Mouse (Mus musculus): ENCODE measurements at regions not wholly inside any gene's neighbourhood (a gene's known extent, or its start where the extent isn't known, plus 50 kb on each side); places are given as distances from the start of the nearest gene placed in this dataset.

DNA sequence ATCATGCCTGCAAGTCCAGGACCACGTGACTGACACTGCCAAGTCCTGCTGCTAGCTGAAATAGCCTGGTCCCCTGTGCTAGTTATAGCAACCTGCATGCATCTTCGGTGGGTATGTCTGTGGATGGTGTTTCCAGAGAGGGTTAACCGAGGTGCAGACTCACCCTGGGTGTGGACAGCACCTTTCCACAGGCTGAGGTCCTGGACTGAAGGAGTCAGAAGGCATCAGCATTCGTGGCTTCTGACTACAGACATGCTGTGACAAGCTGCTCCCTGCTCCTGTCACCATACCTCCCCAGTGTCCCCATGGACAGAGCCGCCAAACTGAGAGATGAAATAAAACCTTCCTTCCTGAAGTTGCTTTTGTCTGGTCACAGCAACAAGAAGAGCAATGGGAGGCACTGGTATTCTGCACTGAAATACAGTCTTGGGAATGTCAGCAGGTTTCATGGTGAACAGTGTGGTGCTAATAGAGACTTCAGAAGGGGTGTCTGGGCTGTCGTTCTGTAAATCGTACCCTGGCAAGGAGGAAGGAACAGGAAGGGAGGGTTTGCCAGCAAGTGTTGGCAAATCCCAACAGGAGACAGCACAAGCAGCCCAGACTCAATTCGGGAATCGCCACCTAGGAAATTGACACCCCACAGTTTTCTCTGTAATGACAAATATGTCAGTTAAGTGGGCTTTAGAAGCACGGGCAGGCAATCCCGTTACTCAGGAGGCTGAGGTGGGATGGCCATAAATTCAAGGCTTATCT, 237.7 kb downstream of the Hs3st3b1 start:
- TF ChIP-seq CTCF (IDR thresholded peaks at IDR 0.05): no peak
- no peak for TF ChIP-seq EP300 (IDR thresholded peaks at IDR 0.05; ENCODE audit: insufficient read depth, low read depth, low read length)
- TF ChIP-seq POLR2A (IDR thresholded peaks at IDR 0.05; ENCODE audit: insufficient read depth, low read depth, low read length): no peak
- Histone ChIP-seq H3K4me3 (no peak overlapping the region), H3K9ac (ENCODE audit: low read depth, low read length) (no peak overlapping the region), H3K79me2 (replicated peaks; ENCODE audit: control insufficient read depth, insufficient read depth, low read length) (no peaks in the 10 kb centered on the region), H3K4me1 (ENCODE audit: control insufficient read depth, insufficient read depth, low read length) (no peaks in the 10 kb centered on the region), H3K36me3 (ENCODE audit: control insufficient read depth, insufficient read depth, low read length) (no peaks in the 10 kb centered on the region), H3K27ac (no peak overlapping the region), H3K27me3 (ENCODE audit: control insufficient read depth, insufficient read depth, low read length) (no peaks in the 10 kb centered on the region)
- intact Hi-C loops (cut with DNase I): no loop called here
- 43% methylated on average over 11 of the region's 11 CpGs for WGBS
- no peak for DNase-seq

DNA sequence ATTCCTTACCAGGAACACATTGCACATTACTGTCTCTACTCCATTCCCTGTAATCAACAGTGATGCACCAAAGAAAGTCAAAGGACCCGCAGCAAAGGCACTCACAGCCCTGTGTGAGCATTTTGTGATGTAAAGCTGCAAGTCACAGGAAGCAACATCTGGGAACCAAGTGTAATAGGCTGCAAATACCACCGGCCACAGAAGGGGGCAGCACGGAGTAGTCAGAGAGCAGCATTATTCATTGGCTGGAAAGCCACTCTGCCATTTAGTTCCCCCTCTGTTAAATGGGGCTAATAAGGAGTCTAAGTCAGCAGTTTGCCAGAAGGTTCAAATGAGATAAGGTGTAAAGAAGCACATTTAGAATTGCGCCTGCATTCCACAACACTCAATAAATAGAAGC, 231.0 kb downstream of the Hs3st3b1 start:
- Histone ChIP-seq H3K4me3 (no peak overlapping the region), H3K27ac (no peak overlapping the region), H3K36me3 (ENCODE audit: control insufficient read depth, insufficient read depth, low read length) (no peaks in the 10 kb centered on the region), H3K79me2 (replicated peaks; ENCODE audit: control insufficient read depth, insufficient read depth, low read length) (no peaks in the 10 kb centered on the region), H3K4me1 (ENCODE audit: control insufficient read depth, insufficient read depth, low read length) (no peaks in the 10 kb centered on the region), H3K9ac (ENCODE audit: low read depth, low read length) (no peak overlapping the region), H3K27me3 (ENCODE audit: control insufficient read depth, insufficient read depth, low read length) (no peaks in the 10 kb centered on the region)
- intact Hi-C loops (cut with DNase I): no loop called here
- TF ChIP-seq EP300 (IDR thresholded peaks at IDR 0.05; ENCODE audit: insufficient read depth, low read depth, low read length): no peak
- no peak for TF ChIP-seq POLR2A (IDR thresholded peaks at IDR 0.05; ENCODE audit: insufficient read depth, low read depth, low read length)
- peak; percentile 52 for TF ChIP-seq CTCF (IDR thresholded peaks at IDR 0.05)
- WGBS: 54% methylated on average over 4 of the region's 4 CpGs
- DNase-seq: peak in 1 of 2 experiments; percentile 20

DNA sequence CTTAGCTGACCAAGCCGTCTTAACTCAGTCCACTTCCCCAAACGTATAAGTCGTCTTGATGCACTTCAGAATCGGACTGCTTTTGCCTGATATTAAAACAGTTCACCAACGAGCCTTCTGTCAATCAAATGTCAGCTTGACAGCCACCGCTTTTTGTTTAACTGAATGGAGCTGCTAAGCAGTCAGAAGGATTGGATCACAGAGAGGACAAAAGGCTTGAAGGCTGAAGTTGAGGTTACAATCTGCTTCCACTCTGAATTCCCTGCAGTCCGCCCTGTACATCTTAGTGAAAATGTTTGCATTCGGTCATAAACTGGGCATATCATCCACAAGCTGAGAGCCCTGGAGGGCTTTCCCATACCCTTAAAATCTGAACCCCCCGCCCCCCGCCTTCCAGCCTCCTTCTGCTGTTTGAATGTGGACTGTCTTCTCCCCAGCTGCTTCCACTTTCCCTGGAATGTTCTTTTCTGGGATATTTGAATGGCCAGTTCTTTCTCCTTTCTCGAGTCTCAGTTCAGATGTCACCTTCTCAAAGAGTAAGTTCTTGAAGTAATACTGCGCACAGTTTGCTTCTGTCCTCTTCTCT, 217.0 kb downstream of the Hs3st3b1 start:
- no peaks in the 10 kb centered on the region for H3K79me2 ChIP-seq (replicated peaks; ENCODE audit: control insufficient read depth, insufficient read depth, low read length)
- H3K27me3 ChIP-seq (ENCODE audit: control insufficient read depth, insufficient read depth, low read length): no peaks in the 10 kb centered on the region
- H3K36me3 ChIP-seq (ENCODE audit: control insufficient read depth, insufficient read depth, low read length): no peaks in the 10 kb centered on the region
- H3K27ac ChIP-seq: no peak overlapping the region
- no peak for DNase-seq
- H3K4me3 ChIP-seq: no peak overlapping the region
- TF ChIP-seq CTCF (IDR thresholded peaks at IDR 0.05) (no peak), EP300 (IDR thresholded peaks at IDR 0.05; ENCODE audit: insufficient read depth, low read depth, low read length) (no peak), POLR2A (IDR thresholded peaks at IDR 0.05; ENCODE audit: insufficient read depth, low read depth, low read length) (no peak)
- H3K9ac ChIP-seq (ENCODE audit: low read depth, low read length): no peak overlapping the region
- no peaks in the 10 kb centered on the region; the same call in 1 of the 2 replicates for H3K4me1 ChIP-seq (ENCODE audit: control insufficient read depth, insufficient read depth, low read length)
- whole genome bisulfite sequencing: 85% methylated on average over 12 of the region's 12 CpGs
- intact Hi-C loops (cut with DNase I): no loop called here

DNA sequence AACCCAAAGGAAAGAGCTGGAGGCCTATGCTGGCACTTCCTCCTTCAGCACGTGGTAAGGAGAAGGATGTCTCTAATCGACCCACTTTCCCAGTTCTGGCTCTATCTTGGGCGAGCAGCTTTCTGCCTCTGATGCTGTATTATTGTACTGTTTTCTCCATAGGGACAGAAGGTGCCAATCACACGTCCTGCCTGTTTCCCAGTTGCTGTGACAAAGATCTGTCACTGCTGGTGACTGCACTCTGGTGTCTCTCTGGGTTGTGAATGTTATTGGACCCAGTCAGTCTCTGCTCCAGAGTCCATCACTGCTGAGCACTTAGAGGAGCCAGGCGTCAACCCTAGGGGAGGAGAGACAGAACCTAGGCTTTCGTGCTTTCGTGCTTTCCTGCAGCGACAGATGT, 216.0 kb downstream of the Hs3st3b1 start:
- Histone ChIP-seq H3K79me2 (replicated peaks; ENCODE audit: control insufficient read depth, insufficient read depth, low read length) (no peaks in the 10 kb centered on the region), H3K4me3 (no peak overlapping the region), H3K27ac (no peak overlapping the region), H3K4me1 (ENCODE audit: control insufficient read depth, insufficient read depth, low read length) (no peaks in the 10 kb centered on the region; the same call in 1 of the 2 replicates), H3K9ac (ENCODE audit: low read depth, low read length) (no peak overlapping the region), H3K27me3 (ENCODE audit: control insufficient read depth, insufficient read depth, low read length) (no peaks in the 10 kb centered on the region), H3K36me3 (ENCODE audit: control insufficient read depth, insufficient read depth, low read length) (no peaks in the 10 kb centered on the region)
- TF ChIP-seq EP300 (IDR thresholded peaks at IDR 0.05; ENCODE audit: insufficient read depth, low read depth, low read length) (no peak), CTCF (IDR thresholded peaks at IDR 0.05) (no peak), POLR2A (IDR thresholded peaks at IDR 0.05; ENCODE audit: insufficient read depth, low read depth, low read length) (no peak)
- intact Hi-C loops (cut with DNase I): no loop called here
- 69% methylated on average over 8 of the region's 8 CpGs for WGBS
- DNase-seq: no peak

DNA sequence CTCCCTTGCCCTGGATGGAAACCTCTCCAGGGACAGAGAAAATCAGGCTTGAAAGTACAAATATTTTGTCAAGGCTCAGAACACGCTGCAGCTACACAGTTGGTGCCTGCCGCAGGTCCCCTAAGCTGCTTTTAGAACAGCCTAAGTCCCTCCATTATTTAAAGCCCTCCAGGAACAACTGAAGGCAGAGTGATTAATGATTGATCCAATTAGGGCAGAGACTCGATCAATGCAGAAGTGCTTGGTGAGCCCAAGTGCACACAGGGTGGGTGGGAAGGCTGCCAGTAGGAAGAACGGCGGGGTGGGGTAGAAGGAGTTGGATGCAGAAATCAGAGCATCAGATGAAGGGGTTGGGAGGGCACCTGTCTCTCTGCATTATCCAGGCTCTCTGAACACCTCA, 215.0 kb downstream of the Hs3st3b1 start:
- TF ChIP-seq POLR2A (IDR thresholded peaks at IDR 0.05; ENCODE audit: insufficient read depth, low read depth, low read length): no peak
- no peak for TF ChIP-seq CTCF (IDR thresholded peaks at IDR 0.05)
- no peak for TF ChIP-seq EP300 (IDR thresholded peaks at IDR 0.05; ENCODE audit: insufficient read depth, low read depth, low read length)
- intact Hi-C loops (cut with DNase I): no loop called here
- Histone ChIP-seq H3K4me1 (ENCODE audit: control insufficient read depth, insufficient read depth, low read length) (no peaks in the 10 kb centered on the region; the same call in 1 of the 2 replicates), H3K36me3 (ENCODE audit: control insufficient read depth, insufficient read depth, low read length) (no peaks in the 10 kb centered on the region), H3K27ac (no peak overlapping the region), H3K4me3 (no peak overlapping the region), H3K9ac (ENCODE audit: low read depth, low read length) (no peak overlapping the region), H3K79me2 (replicated peaks; ENCODE audit: control insufficient read depth, insufficient read depth, low read length) (no peaks in the 10 kb centered on the region), H3K27me3 (ENCODE audit: control insufficient read depth, insufficient read depth, low read length) (no peaks in the 10 kb centered on the region)
- 64% methylated on average over 5 of the region's 5 CpGs for WGBS
- DNase-seq: no peak

DNA sequence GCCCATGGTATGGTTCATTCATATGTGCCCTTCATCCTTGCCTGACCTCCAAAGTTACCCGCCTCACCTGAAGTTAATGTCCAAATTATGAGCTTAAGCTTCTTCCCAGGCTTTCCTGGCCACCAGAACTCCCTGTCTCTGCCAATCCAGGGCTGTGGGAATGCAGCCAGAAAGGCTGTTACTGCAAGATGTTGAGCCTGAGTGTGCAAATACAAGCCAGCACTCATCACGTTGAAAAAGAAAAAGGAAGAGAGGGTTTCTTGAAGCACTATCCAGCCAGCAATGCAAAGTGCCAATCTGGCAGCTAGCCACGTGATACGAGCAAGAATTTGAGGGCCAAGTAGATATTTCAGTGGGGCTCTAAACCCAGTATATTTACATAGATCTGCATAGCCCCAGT, 213.7 kb downstream of the Hs3st3b1 start:
- Histone ChIP-seq H3K4me1 (ENCODE audit: control insufficient read depth, insufficient read depth, low read length) (no peaks in the 10 kb centered on the region; the same call in 1 of the 2 replicates), H3K79me2 (replicated peaks; ENCODE audit: control insufficient read depth, insufficient read depth, low read length) (no peaks in the 10 kb centered on the region), H3K27me3 (ENCODE audit: control insufficient read depth, insufficient read depth, low read length) (no peaks in the 10 kb centered on the region), H3K9ac (ENCODE audit: low read depth, low read length) (no peak overlapping the region), H3K27ac (no peak overlapping the region), H3K4me3 (no peak overlapping the region), H3K36me3 (ENCODE audit: control insufficient read depth, insufficient read depth, low read length) (no peaks in the 10 kb centered on the region)
- TF ChIP-seq POLR2A (IDR thresholded peaks at IDR 0.05; ENCODE audit: insufficient read depth, low read depth, low read length) (no peak), EP300 (IDR thresholded peaks at IDR 0.05; ENCODE audit: insufficient read depth, low read depth, low read length) (no peak), CTCF (IDR thresholded peaks at IDR 0.05) (no peak)
- intact Hi-C loops (cut with DNase I): no loop called here
- 28% methylated on average over 4 of the region's 4 CpGs for WGBS
- no peak for DNase-seq

Measured in heart, adult 2 months (tissue).